Mouse (Mus musculus): Measurements from ENCODE around the gene Setd1b.
"Not testable (repeated sequence)": the region's sequence is repeated elsewhere in the genome, so short reads cannot be mapped to it uniquely, and the experiment has no call there.

Setd1b gene

DNA sequence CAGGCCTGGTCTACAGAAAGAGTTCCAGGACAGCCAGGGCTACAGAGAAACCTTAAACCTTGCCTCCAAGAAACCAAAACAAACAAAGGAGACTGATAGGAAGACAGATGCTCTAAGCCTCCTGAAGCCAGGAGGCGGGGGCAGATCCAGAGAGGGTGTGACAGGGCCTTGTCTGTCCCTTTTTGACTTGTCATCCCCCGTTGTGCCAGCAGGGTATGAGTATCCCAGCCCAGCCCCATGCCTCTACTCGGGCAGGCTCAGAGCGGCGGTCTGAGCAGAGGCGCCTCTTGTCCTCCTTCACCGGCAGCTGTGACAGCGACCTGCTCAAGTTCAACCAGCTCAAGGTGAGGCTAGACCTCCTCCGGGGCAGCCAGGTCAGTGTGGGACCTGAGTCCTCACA lies 20.9 kb downstream of the Setd1b start:
- peak; percentile 14 for DNase-seq (ENCODE audit: low spot score)

DNA sequence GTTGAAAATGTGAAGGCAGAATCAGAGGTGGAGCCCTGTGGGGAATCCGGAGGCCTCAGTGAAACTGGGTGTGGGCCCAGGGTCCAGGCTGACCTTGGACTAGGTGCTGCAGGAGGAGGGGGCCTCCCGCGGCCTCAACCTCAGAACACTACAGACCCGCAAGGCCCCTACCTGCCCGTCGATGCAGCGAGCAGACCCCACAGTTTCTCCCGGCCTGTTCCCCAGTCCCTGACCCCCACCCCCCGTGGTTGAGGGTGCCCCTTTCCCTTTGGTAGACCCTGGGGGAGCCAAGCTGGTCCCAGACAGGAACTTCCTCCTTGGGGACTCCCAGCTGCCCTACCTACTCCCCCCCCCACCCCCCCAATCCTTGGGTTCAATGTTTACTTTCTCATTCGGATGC lies 24.4 kb downstream of the Setd1b start:
- DNase-seq (ENCODE audit: low spot score), result no peak

DNA sequence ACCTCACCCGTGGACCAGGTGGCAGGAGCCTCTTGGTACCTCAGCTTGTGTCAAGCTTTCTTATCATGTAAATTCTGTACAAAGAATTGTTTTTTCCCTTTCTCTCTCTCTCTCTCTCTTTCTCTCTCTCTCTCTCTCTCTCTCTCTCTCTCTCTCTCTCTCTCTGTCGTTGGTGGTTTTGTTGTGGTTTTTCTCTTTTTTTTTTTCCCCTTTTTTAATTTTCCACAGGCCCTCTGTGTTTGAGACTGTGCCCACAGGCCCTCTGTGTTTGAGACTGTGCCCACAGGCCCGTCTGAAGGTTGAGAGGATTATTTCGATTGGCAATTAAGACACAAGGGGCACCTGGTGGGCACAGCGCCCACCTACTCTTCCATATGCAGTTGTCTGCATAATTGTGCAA lies 25.6 kb downstream of the Setd1b start:
- no peak for DNase-seq (ENCODE audit: low spot score)

DNA sequence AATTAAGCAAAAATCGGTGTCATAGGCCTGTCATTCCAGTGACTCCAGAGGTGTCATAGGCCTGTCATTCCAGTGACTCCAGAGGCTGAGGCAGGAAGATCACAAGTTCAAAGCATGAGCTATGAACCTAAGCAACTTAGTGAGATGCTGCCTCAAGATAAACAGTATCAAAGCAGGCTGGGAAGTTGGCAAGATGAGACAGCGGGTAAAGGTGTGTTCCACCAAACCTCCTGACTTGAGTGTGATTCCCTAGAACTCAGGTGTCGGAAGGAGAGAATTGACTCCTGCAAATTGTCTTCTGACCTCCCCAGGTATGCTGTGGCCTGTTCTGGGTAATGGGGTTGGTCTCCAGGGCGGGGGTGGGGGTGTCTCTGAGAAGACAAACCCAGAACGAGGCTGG lies 27.3 kb downstream of the Setd1b start, which contains the start of gene Psmd9:
TSS of gene Psmd9 (plus strand) at position 130 of the 400 bp plus-strand sequence.
- no peak for DNase-seq (ENCODE audit: low spot score)

DNA sequence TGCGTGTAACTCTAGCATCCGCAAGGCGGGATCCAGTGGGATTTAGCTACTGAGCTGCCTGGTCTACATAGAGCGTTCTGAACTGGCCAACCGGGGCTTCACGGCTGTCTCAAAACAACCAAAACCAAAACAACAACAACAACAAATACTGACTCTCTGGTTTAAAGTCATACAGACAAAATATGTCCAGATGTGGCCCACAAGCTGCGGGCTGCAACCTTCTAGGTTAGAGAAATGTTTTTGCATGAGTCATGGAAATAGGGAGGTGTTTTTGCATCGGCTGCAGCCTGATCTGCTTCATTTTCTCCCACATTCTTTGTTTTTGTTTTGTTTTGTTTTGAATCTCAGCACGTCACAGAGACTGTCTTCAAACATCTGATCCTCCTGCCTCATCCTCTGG lies 28.4 kb downstream of the Setd1b start:
- DNase-seq (ENCODE audit: low spot score), result no peak

GRCm38 (mm10) chr5:123171646-123172350 lies 29.8 kb downstream of the Setd1b start:
- DNase-seq (ENCODE audit: low spot score), result peak; percentile 92

GRCm38 (mm10) chr5:123178792-123179191 lies 36.8 kb downstream of the Setd1b start:
- DNase-seq (ENCODE audit: low spot score), result no peak

- DNase-seq (ENCODE audit: low spot score), result no peak
Observed at GRCm38 (mm10) chr5:123180390-123180789, 38.4 kb downstream of the Setd1b start.

DNA sequence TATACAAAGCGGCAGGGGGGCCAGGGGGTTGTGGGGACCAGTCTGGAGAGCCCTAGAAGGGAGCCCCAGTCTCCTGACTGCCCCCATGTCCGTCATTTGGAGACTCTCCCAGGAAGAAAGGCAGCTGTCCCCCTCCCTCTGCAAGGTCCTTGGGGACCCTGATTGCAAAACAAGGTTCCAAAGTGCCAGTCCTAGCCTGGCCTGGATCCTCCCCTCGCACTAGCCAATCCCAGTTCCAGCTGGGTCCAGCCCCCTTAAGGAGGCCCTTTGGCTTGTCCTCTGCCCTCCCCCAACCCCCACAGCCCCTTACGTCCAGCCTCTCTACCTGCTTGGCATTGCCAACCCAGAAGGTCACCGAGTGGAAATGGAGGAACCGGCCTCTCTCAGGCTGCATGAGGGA lies 39.5 kb downstream of the Setd1b start:
- DNase-seq (ENCODE audit: low spot score), result no peak

DNA sequence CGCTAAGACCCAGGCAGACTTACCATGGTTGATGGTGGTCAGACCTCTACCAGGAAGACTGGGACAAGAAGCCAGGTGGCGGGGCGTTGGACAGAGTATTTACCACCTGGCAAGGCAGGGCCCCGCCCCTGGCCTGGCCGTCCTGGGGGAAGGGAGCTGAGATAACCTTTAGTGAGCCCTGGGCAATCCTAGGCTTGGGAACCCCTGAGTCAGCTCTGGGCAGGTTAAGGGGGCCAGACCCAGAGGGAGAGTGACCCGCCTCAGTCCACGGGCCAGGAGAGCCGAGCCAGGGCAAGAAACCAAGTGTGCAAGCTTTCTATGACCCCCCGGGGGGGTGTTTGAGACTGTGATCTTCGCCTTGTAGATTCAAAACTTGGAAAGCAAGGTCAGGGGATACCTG lies 40.7 kb downstream of the Setd1b start, which contains the start of gene Hpd:
TSS of gene Hpd (minus strand) at position 77 of the 400 bp plus-strand sequence.
- DNase-seq (ENCODE audit: low spot score), result no peak

DNA sequence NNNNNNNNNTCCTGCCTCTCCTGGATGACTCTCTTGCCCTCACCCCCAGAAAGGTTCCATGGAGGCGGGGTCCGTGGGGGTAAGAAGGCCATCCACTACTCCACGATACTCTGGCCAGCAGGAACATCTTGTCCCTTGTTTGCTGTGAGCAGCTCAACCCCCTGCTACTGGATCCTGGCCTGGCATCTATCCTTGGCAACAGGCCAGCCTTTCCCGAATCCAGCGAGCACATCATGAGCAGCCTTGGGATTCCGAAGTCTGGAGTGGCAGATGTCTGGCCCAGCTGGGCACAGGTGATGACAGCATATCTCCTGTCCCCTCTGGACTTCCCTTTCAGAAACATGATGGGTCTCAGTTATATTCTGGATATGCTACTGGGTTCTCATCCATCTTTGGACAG lies 44.0 kb downstream of the Setd1b start:
- no peak for DNase-seq (ENCODE audit: low spot score)

DNA sequence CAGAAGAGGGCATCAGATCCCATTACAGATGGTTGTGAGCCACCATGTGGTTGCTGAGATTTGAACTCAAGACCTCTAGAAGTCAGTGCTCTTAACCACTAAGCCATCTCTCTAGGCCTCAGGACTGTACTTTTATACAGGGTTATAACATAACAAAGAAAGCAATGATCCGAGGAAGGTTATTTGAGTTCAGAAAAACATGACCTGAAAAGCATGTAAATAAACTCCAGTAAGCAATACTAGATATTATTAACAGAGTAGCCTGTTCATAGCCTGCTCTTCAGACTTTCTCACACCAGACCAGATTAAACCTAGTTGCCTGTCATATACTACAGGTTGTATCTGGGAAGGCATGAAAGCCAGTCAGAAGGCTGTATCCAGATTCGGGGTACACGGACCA lies 45.3 kb downstream of the Setd1b start:
- DNase-seq (ENCODE audit: low spot score), result no peak

DNA sequence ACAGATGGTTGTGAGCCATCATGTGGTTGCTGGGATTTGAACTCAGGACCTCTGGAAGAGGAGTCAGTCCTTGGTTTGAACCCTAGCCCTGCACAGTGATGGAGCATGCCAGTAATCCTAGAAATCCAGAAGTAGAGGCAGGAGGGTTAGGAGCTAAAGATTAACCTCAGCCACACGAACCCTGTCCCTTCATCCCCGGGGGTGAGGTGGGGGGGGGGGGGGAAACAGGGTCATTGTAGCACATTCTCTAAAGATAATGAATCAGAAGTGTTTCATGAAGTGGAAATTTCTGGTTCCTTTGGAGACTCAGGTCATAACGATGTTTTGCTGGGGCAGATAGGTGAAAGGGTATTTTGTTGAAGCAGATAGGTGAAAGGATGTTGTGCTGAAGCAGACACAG lies 48.9 kb downstream of the Setd1b start:
- no peak for DNase-seq (ENCODE audit: low spot score)

DNA sequence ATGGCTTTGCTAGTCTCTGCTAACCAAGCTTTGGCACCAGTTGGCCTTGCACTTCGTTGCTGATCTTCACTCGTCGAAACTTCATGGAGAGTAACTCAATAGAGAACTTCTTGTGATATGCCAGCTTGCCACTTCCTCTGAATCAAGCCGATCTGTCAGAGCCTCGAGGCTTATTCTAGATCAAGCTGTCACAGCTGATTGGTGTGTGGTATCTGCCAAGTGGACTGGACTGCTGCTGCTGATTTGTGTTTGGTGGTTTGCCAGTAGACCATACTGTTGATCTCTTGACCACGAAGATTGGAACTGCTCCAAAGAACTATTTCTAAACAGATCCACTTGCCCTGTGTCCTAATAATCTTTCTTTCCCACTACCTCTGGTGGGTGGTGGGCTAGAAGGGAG lies 49.4 kb downstream of the Setd1b start:
- no peak for DNase-seq (ENCODE audit: low spot score)

DNA sequence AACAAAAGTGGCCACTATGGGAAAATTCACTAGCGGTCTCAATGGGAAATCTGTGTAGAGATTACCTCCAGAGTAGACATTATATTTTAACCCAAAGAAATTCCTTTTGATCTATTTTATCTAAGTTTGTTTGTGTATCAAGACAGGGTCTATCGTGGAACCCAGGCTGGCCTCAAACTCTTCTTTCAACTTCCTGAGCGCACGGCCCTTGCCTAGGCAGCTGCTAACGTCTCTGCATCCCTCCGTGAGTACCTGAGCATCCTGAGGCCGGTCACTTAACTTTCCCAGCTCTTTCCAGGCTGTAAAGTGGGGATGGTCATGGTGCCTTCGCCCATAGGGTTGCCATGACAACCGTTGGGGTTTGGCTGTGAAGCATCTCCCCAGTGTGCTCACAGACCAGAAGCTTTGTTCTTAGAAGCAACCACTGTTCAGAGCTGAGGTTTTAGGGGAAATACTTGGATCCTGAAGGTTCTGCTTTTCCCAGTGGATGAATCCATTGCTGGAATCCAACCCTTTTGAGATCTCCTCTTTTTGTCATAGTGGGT lies 50.7 kb downstream of the Setd1b start:
- DNase-seq (ENCODE audit: low spot score), result no peak

GRCm38 (mm10) chr5:123193436-123193835 lies 51.4 kb downstream of the Setd1b start:
- DNase-seq (ENCODE audit: low spot score), result no peak

DNA sequence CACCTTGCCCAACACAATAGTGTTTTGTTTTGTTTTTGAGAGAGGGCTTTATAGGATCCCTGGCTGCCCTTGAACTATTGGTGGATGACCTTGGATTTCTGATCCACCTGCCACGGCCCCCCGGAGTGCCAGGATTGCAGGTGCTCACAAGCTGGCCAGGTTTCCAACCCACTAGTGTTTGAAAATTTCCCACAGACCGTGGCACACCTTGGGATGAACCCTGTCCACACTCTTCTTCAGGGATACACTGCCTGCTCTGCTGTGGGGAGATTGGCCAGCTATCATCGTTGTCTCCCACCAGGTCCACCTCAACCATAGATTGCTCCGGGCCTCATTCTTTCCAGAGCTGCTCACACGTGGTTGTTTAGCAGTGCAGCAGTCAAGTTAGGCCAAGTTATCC lies 52.9 kb downstream of the Setd1b start:
- DNase-seq (ENCODE audit: low spot score), result no peak

GRCm38 (mm10) chr5:123195500-123196000 lies 53.6 kb downstream of the Setd1b start:
- DNase-seq (ENCODE audit: low spot score), result no peak

DNA sequence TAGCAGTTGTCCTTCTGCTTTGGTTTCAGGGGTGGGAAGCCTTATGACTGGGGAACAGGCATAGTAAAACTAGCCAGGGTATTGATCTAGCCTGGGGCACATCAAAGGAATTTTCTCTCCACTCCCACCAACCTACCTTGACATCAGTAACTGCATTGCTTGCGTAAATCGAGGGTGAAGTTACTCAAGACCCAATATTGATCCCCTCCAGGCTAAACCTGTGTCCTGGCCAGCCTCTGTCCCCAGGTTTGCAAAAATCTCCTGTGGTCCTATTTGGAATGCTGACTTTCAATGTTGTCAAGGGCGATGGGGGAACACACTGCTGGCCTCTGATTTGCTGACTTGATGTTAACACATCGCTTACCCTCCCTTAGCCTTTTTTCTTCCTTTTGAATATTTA lies 54.8 kb downstream of the Setd1b start:
- DNase-seq (ENCODE audit: low spot score), result no peak

DNA sequence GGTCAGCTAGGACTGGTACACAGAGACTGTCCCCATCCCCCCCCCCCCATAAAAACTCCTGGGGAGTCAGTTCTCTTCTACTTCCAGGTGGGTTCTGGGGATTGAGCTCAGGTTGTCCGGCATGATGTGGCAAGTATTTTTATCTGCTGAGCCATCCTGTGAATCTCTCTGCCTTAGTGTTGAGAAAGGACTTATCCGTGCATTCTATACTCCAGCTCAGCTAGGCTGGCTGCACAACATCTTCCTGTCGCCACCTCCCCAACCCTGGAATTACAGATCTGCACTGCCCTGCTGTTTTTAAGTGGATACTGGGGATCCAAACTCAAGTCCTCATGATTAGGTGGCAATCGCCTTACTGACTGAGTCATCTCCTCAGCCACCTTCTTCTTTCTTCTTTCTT lies 56.5 kb downstream of the Setd1b start:
- DNase-seq (ENCODE audit: low spot score), result no peak

- not testable (repeated sequence) for DNase-seq (ENCODE audit: low spot score)
Observed at GRCm38 (mm10) chr5:123200816-123201522, 59.0 kb downstream of the Setd1b start.

DNA sequence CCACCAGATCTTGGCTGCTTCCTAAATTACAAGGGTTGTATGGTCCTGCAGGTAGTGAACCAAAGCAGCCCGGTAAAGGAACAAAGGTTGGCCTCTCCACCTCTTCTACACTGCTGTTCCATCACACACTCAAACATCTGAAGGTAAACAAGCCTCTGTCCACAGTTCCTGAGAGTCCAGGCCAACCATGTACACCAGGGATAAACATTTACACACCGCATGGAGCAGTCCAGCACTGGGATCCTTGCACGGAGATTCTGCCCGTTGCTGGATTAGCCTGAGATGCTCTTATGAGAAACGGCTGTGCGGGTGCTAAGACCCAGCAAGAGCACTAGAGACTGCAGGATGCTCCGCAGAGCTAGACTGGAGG lies 59.5 kb downstream of the Setd1b start:
- no peak for DNase-seq (ENCODE audit: low spot score)

DNA sequence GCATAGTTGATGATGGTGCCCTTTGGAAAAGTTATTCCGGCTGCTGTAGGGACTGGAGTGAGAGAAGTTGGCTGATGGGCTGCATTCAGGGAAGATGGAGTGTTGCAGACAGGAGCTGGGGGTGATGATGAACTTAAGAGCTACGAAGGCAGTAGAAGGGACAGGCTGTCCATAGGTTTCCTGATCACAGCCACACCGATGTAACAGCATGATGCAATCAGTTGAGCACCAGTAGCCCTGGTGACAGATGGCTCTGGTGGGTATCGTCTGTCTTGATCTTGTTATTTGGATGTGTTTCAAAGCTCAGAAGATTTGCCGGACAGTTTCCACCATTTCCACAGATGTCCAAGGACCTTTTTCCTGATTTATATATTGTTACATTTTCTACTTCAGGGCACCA lies 60.0 kb downstream of the Setd1b start:
- DNase-seq (ENCODE audit: low spot score), result no peak

All from retina, embryonic 14.5 days (tissue).